Mouse (Mus musculus) intestine, embryonic 15.5 days (tissue): ENCODE data around the gene Etfa. TPM values are rescaled to one million over a fixed set of nuclear protein-coding genes. Genes with fewer than 3 reads are reported as not detected.

Experiments used
- ATAC-seq: fragments of 200-750 bp; cut with Nextera tagmentation; 2 replicates; pipeline ENCODE4 v1.8.0; 2017; ENCODE audit warnings: moderate TSS enrichment, moderate library complexity
- H3K27ac ChIP-seq: fragments of 300-500 bp; sonication (generic); 2 replicates; pipeline ENCODE4 v1.5.1; 2015; ENCODE audit warnings: mild to moderate bottlenecking, inconsistent platforms
- H3K27me3 ChIP-seq: fragments of 300-500 bp; sonication (generic); replicated peaks from 2 replicates; pipeline ENCODE4 v1.6.1; 2015; ENCODE audit warnings: inconsistent platforms
- H3K36me3 ChIP-seq: fragments of 300-500 bp; sonication (generic); 2 replicates; pipeline ENCODE4 v1.6.1; 2015; ENCODE audit warnings: inconsistent platforms
- H3K4me1 ChIP-seq: fragments of 300-500 bp; sonication (generic); replicated peaks from 2 replicates; pipeline ENCODE4 v1.6.1; 2015; ENCODE audit warnings: inconsistent platforms
- H3K4me2 ChIP-seq: fragments of 300-500 bp; sonication (generic); replicated peaks from 2 replicates; pipeline ENCODE4 v1.6.1; 2015; ENCODE audit warnings: mild to moderate bottlenecking, inconsistent platforms
- H3K4me3 ChIP-seq: fragments of 300-500 bp; sonication (generic); replicated peaks from 2 replicates; pipeline ENCODE4 v1.5.1; 2015; ENCODE audit warnings: inconsistent platforms
- H3K9ac ChIP-seq: fragments of 300-500 bp; sonication (generic); 2 replicates; pipeline ENCODE4 v1.6.1; 2015; ENCODE audit warnings: inconsistent platforms
- H3K9me3 ChIP-seq: fragments of 300-500 bp; sonication (generic); 2 replicates; pipeline ENCODE4 v1.6.1; 2016; ENCODE audit warnings: inconsistent platforms
- WGBS: fragments of 180-500 bp; shearing (Covaris S2); methylation state at CpG from one replicate; pipeline ENCODE4 v1.1.7; 2015; 5-methylcytosine and 5-hydroxymethylcytosine counted together
- polyA plus RNA-seq: library from polyadenylated mRNA; unstranded; fragments of >200 nt; fragmentation: Nextera tagmentation; extraction: Ambion mirVana; gene quantifications from 2 replicates; pipeline ENCODE4 v1.2.1, GENCODE M21; 2015

Gene Etfa
- polyA plus RNA-seq, 1 experiment from 2014 or later: 318 TPM

DNA sequence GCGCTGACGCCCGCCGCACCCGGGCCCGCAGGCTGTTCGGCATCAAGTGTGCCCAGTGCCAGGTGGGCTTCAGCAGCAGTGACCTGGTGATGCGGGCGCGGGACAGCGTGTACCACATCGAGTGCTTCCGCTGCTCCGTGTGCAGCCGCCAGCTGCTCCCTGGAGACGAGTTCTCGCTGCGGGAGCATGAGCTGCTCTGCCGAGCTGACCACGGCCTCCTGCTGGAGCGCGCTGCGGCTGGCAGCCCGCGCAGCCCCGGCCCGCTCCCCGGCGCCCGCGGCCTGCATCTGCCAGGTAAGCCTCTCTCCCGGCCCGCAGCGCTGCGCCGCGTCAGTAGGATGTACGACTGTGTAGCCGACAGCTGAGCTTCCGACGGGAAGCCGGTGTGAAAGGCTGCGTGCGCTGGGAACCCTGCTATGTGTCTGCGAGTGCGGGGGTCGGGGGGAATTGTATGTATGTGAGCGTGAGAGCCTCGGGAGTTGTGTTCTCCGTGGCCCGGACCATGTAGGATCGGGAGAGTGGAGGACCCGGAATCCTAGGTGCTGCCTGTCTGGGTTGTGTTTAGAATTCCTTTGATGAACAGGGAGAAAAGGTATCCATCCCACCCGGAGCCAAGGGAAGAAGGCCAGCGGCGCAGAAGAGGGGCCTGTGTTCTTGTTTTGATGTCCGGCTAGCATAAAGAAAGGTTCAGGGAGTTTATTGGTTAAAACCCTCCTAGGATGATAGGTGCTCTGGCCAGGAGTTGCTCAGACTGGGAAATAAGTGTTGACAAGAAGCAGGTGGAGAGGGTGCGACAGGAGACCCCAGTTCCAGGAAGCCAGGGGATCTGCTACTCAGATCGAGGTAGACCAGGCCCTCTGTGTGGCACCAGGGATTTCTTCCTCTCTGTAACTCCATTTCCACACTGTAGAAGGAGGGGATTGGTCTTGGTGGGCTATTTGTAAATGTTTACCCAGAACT, 30.6 kb upstream of the Etfa start:
- peak overlapping the region; percentile 48 for H3K9ac ChIP-seq

GRCm38 (mm10) chr9:55541681-55542365, 29.8 kb upstream of the Etfa start:
- peak overlapping the region; percentile 46 for H3K4me3 ChIP-seq
- peaks cover 66% of the 10 kb centered on the region for H3K27me3 ChIP-seq
- ATAC-seq: no peak
- no peaks in the 10 kb centered on the region for H3K9me3 ChIP-seq
- H3K36me3 ChIP-seq: no peaks in the 10 kb centered on the region
- peak overlapping the region; percentile 78 for H3K4me2 ChIP-seq
- no peak overlapping the region for H3K27ac ChIP-seq
- under 1% methylated on average over 58 of the region's 59 CpGs for WGBS
- peaks cover 53% of the 10 kb centered on the region for H3K4me1 ChIP-seq
- peak overlapping the region; percentile 48 for H3K9ac ChIP-seq

More for the DNA sequence above, 30.6 kb upstream of the Etfa start:
- Histone ChIP-seq H3K4me3 (peak overlapping the region; percentile 46), H3K4me1 (peaks cover 53% of the 10 kb centered on the region), H3K27ac (no peak overlapping the region), H3K4me2 (peak overlapping the region; percentile 78), H3K36me3 (no peaks in the 10 kb centered on the region), H3K27me3 (peaks cover 66% of the 10 kb centered on the region), H3K9me3 (no peaks in the 10 kb centered on the region)
- no peak for ATAC-seq
- WGBS: 5% methylated on average over 59 of the region's 59 CpGs

DNA sequence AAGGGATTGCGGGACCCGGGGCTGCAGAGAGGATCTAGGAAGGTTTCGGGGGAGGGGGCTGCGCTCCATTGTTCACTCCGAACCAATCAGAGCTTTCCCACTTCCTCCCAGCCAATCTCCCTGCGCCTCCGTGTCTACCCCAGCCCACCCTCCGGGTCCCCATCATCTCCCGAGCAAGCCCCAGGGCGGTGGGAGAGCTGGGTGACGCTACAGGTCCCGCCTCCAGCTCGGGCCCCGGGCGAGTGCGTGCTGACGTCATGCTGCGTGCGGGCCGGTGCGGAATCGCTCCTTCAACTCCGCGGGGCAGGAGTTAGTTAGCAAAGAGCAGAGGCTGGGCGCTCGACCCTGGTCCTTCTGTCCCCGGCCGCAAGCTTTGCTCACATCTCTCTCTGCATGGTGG, 28.8 kb upstream of the Etfa start:
- no peaks in the 10 kb centered on the region for H3K36me3 ChIP-seq
- peaks cover 59% of the 10 kb centered on the region for H3K27me3 ChIP-seq
- H3K4me2 ChIP-seq: peak overlapping the region; percentile 78
- under 1% methylated on average over 28 of the region's 28 CpGs for WGBS
- no peaks in the 10 kb centered on the region for H3K9me3 ChIP-seq
- peak overlapping the region; percentile 46 for H3K4me3 ChIP-seq
- H3K4me1 ChIP-seq: peaks cover 47% of the 10 kb centered on the region
- no peak overlapping the region for H3K27ac ChIP-seq
- ATAC-seq: peak; percentile 90
- peak overlapping the region; percentile 28 for H3K9ac ChIP-seq

- Histone ChIP-seq H3K9me3 (no peaks in the 10 kb centered on the region), H3K36me3 (no peaks in the 10 kb centered on the region), H3K27me3 (peaks cover 55% of the 10 kb centered on the region), H3K4me1 (peaks cover 42% of the 10 kb centered on the region), H3K9ac (peak overlapping the region; percentile 28), H3K4me3 (peak overlapping the region; percentile 46), H3K27ac (no peak overlapping the region; the same call in 1 of the 2 replicates), H3K4me2 (peak overlapping the region; percentile 78)
- WGBS: under 1% methylated on average over 12 of the region's 12 CpGs
- ATAC-seq: peak; percentile 1; the same call in 1 of the 2 replicates
Measured at GRCm38 (mm10) chr9:55540391-55540770, 28.3 kb upstream of the Etfa start.

DNA sequence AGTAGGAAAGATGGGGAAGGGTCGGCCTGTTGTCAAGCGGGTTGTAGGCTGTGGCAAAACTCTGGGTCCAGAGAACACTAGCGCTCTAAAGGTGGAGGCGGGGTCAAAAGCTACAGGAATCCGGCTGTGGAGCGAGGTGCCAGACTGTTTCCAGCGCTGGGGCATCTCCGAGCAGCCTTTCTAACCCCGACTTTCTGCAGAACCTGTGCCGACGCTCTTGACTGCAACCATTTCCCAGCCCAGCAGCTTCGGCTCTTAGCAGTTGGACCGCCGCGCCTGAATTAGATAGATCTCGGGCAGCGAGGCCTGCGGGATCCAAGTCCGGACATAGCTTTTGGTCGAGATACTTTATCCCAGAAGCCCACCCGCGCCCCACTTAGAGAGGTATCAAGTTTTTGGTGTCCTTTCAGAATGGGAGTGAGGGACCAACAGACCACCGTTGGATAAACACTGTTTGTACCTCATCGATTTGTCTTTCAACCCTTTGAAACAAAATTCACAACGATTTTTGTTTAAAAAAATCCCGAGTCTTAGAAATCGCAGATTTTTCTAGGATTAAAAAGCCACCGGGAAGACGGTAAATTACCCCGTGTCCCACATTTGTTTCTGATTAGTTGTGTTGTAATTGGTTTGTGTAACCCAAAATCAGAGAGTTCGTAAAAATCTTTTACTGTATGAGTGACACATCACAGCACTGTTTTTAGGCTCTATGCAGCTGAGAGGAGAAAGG, 27.8 kb upstream of the Etfa start:
- Histone ChIP-seq H3K36me3 (no peaks in the 10 kb centered on the region), H3K9ac (peak overlapping the region; percentile 22; the same call in 1 of the 2 replicates), H3K27me3 (peaks cover 49% of the 10 kb centered on the region), H3K27ac (no peak overlapping the region), H3K9me3 (no peaks in the 10 kb centered on the region), H3K4me2 (peak overlapping the region; percentile 78), H3K4me1 (peaks cover 37% of the 10 kb centered on the region), H3K4me3 (peak overlapping the region; percentile 46)
- 3% methylated on average over 31 of the region's 31 CpGs for WGBS
- no peak for ATAC-seq

- H3K27me3 ChIP-seq: peaks cover 45% of the 10 kb centered on the region
- no peaks in the 10 kb centered on the region for H3K36me3 ChIP-seq
- 33% methylated on average over 1 of the region's 1 CpGs for WGBS
- no peak for ATAC-seq
- H3K4me3 ChIP-seq: no peak overlapping the region
- peak overlapping the region; percentile 78; the same call in 1 of the 2 replicates for H3K4me2 ChIP-seq
- no peak overlapping the region for H3K9ac ChIP-seq
- H3K27ac ChIP-seq: no peak overlapping the region
- no peaks in the 10 kb centered on the region for H3K9me3 ChIP-seq
- H3K4me1 ChIP-seq: peaks cover 30% of the 10 kb centered on the region
Measured at GRCm38 (mm10) chr9:55539006-55539405, 27.0 kb upstream of the Etfa start.

GRCm38 (mm10) chr9:55538377-55538776, 26.3 kb upstream of the Etfa start, which contains the start of gene Isl2:
TSS of gene Isl2 (plus strand) at chr9:55538672.
- H3K4me3 ChIP-seq: peak within 1 kb of the TSS; percentile 46
- H3K4me1 ChIP-seq: peaks cover 25% of the 10 kb centered on the region
- ATAC-seq: no peak
- H3K27me3 ChIP-seq: peaks cover 39% of the 10 kb centered on the region
- H3K9ac ChIP-seq: peak within 1 kb of the TSS; percentile 22; the same call in 1 of the 2 replicates
- no peak within 1 kb of the TSS for H3K27ac ChIP-seq
- H3K36me3 ChIP-seq: no peaks in the 10 kb centered on the region
- H3K9me3 ChIP-seq: no peaks in the 10 kb centered on the region
- WGBS: 30% methylated on average over 4 of the region's 4 CpGs
- H3K4me2 ChIP-seq: peak within 1 kb of the TSS; percentile 78

- no peak for ATAC-seq
- Histone ChIP-seq H3K27me3 (peaks cover 24% of the 10 kb centered on the region), H3K4me2 (no peak overlapping the region), H3K9me3 (no peaks in the 10 kb centered on the region), H3K4me3 (no peak overlapping the region), H3K36me3 (no peaks in the 10 kb centered on the region), H3K4me1 (peaks cover 12% of the 10 kb centered on the region), H3K9ac (no peak overlapping the region), H3K27ac (no peak overlapping the region)
- 27% methylated on average over 3 of the region's 3 CpGs for WGBS
Measured at GRCm38 (mm10) chr9:55535907-55536306, 23.9 kb upstream of the Etfa start.

- 61% methylated on average over 4 of the region's 4 CpGs for WGBS
- Histone ChIP-seq H3K4me3 (no peak overlapping the region), H3K9ac (no peak overlapping the region), H3K27ac (no peak overlapping the region), H3K4me2 (no peak overlapping the region), H3K4me1 (no peaks in the 10 kb centered on the region), H3K27me3 (no peaks in the 10 kb centered on the region), H3K9me3 (no peaks in the 10 kb centered on the region), H3K36me3 (no peaks in the 10 kb centered on the region)
- no peak for ATAC-seq
Measured at GRCm38 (mm10) chr9:55525716-55526115, 13.7 kb upstream of the Etfa start.

DNA sequence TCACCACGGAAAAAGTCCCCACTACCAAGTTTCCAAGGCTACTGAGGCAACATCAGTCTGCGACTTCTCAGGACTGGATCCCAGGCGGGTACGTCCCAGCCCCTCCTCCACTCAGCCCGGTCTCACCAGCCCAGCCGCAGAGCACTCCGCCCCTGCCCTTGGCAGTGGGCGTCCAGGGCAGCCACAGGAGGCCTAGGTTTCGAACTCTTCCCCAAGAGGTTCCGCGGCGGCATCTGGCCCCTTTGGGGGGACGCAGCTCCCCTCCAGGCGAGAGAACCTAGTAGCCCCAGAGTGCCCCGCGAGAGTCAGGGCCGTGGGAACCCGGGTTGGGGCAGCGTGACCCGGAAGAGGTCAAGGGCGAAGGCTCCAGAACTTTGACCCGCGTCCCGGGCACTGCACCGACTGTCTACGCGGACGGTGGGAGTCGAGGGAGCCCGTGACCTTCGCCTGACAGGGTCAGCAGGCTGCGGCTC, 486 bp downstream of the Etfa start:
- WGBS: under 1% methylated on average over 32 of the region's 32 CpGs
- Histone ChIP-seq H3K4me3 (peak overlapping the region; percentile 92), H3K27me3 (no peaks in the 10 kb centered on the region), H3K36me3 (no peaks in the 10 kb centered on the region), H3K9me3 (no peaks in the 10 kb centered on the region), H3K4me1 (no peaks in the 10 kb centered on the region), H3K27ac (peak overlapping the region; percentile 91), H3K9ac (peak overlapping the region; percentile 97), H3K4me2 (peak overlapping the region; percentile 69)
- ATAC-seq: peak; percentile 80

DNA sequence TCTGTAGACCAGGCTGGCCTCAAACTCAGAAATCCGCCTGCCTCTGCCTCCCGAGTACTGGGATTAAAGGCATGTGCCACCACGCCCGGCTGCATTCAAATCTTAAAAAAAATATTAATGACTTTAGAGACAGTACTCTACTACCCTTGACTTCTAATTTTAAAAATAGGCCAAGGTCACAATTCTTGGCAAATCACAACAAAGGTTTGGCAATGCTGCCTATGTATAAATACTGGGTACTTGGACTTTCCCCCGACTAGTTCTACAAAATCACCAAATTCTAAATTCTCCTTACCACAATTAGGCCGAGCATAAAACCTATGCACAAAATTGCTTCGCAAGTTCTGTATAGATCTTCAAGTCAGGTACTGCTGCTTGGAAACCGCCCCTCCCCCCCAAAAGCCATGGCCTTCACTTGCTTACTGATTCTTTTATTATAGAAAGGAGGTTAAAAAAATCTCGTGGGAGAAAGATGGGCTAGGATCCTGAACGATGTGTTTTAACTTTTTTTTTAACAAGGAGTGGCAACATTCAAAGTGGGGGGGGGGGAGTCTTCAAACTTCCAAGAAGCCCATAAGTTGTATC, 1.3 kb downstream of the Etfa start:
- Histone ChIP-seq H3K4me1 (no peaks in the 10 kb centered on the region), H3K27me3 (no peaks in the 10 kb centered on the region), H3K9ac (no peak overlapping the region), H3K27ac (no peak overlapping the region), H3K4me3 (peak overlapping the region; percentile 92), H3K36me3 (no peaks in the 10 kb centered on the region), H3K9me3 (no peaks in the 10 kb centered on the region), H3K4me2 (peak overlapping the region; percentile 69)
- no peak for ATAC-seq
- WGBS: 78% methylated on average over 10 of the region's 10 CpGs
